Mouse (Mus musculus): Measurements from ENCODE around the gene Nynrin. TPM values are rescaled to one million over a fixed set of nuclear protein-coding genes. Genes with fewer than 3 reads are reported as not detected.

The Nynrin gene
- total RNA-seq, 1 experiment, result 7.1 TPM

- no peak overlapping the region for H3K27ac ChIP-seq (ENCODE audit: insufficient read depth, low read depth, low read length, poor library complexity, severe bottlenecking)
- in situ Hi-C loops (cut with MboI; ENCODE audit: low sequenced_read_pairs in 2 of 2, unreplicated experiment in 2 of 2), result no loop called here
- no peak for DNase-seq (ENCODE audit: low read depth, low spot score)
- no peak for TF ChIP-seq HCFC1 (IDR thresholded peaks at IDR 0.05; ENCODE audit: borderline replicate concordance, insufficient read depth, low read length)
- TF ChIP-seq ZNF384 (IDR thresholded peaks at IDR 0.05; ENCODE audit: low read depth, low read length), result no peak
- no peak for TF ChIP-seq MAFK (IDR thresholded peaks at IDR 0.05; ENCODE audit: insufficient read depth, low read depth, low read length)
- peak; percentile 60; the same call in 1 of the 2 replicates for TF ChIP-seq ZC3H11A (IDR thresholded peaks at IDR 0.05; ENCODE audit: borderline replicate concordance, low read depth, low read length)
- TF ChIP-seq CHD2 (IDR thresholded peaks at IDR 0.05; ENCODE audit: low read depth, low read length), result 0 out of 2 replicates have a peak, but pooled peaks have one; percentile 21
- no peaks in the 10 kb centered on the region for H3K9me3 ChIP-seq (ENCODE audit: control insufficient read depth, insufficient read depth, low read depth, low read length)
- H3K4me3 ChIP-seq (ENCODE audit: insufficient read depth in 1 of 2, low read depth in 1 of 2, low read length in 2 of 2, poor library complexity in 1 of 2, severe bottlenecking in 1 of 2), result peak overlapping the region; percentile 33 to 42
- H3K36me3 ChIP-seq (ENCODE audit: control insufficient read depth, insufficient read depth, low read length, poor library complexity, severe bottlenecking), result peaks cover 20% of the 10 kb centered on the region
- H3K9ac ChIP-seq (ENCODE audit: insufficient read depth, low read depth, low read length, poor library complexity, severe bottlenecking), result 0 out of 2 replicates have a peak overlapping the region, but pooled peaks have one; percentile 26
- peaks cover 0 to 15% of the 10 kb centered on the region in 2 experiments; a peak in 3 of 4 replicates for H3K4me1 ChIP-seq (ENCODE audit: control insufficient read depth in 2 of 2, insufficient read depth in 2 of 2, low read length in 2 of 2, poor library complexity in 1 of 2)
Measured at GRCm38 (mm10) chr14:55873714-55874683, 20.2 kb downstream of the Nynrin start.

- Histone ChIP-seq H3K36me3 (ENCODE audit: control insufficient read depth, insufficient read depth, low read length, poor library complexity, severe bottlenecking) (no peaks in the 10 kb centered on the region), H3K9ac (ENCODE audit: insufficient read depth, low read depth, low read length, poor library complexity, severe bottlenecking) (no peak overlapping the region), H3K9me3 (ENCODE audit: control insufficient read depth, insufficient read depth, low read depth, low read length) (no peaks in the 10 kb centered on the region), H3K4me3 (ENCODE audit: insufficient read depth in 1 of 2, low read depth in 1 of 2, low read length in 2 of 2, poor library complexity in 1 of 2, severe bottlenecking in 1 of 2) (no peak overlapping the region), H3K27ac (ENCODE audit: insufficient read depth, low read depth, low read length, poor library complexity, severe bottlenecking) (no peak overlapping the region), H3K4me1 (ENCODE audit: control insufficient read depth in 2 of 2, insufficient read depth in 2 of 2, low read length in 2 of 2, poor library complexity in 1 of 2) (peaks cover 3 to 23% of the 10 kb centered on the region in 2 experiments; a peak in 3 of 4 replicates)
- no peak for DNase-seq (ENCODE audit: low read depth, low spot score)
- in situ Hi-C loops (cut with MboI; ENCODE audit: low sequenced_read_pairs in 2 of 2, unreplicated experiment in 2 of 2), result no loop called here
- TF ChIP-seq CHD2 (IDR thresholded peaks at IDR 0.05; ENCODE audit: low read depth, low read length), result no peak
- no peak for TF ChIP-seq HCFC1 (IDR thresholded peaks at IDR 0.05; ENCODE audit: borderline replicate concordance, insufficient read depth, low read length)
- TF ChIP-seq ZNF384 (IDR thresholded peaks at IDR 0.05; ENCODE audit: low read depth, low read length), result no peak
- TF ChIP-seq MAFK (IDR thresholded peaks at IDR 0.05; ENCODE audit: insufficient read depth, low read depth, low read length), result no peak
- TF ChIP-seq ZC3H11A (IDR thresholded peaks at IDR 0.05; ENCODE audit: borderline replicate concordance, low read depth, low read length), result no peak
Measured at GRCm38 (mm10) chr14:55877469-55878315, 23.9 kb downstream of the Nynrin start.

- Histone ChIP-seq H3K4me1 (ENCODE audit: control insufficient read depth in 2 of 2, insufficient read depth in 2 of 2, low read length in 2 of 2, poor library complexity in 1 of 2) (peaks cover 3 to 21% of the 10 kb centered on the region in 2 experiments; a peak in 3 of 4 replicates), H3K4me3 (ENCODE audit: insufficient read depth in 1 of 2, low read depth in 1 of 2, low read length in 2 of 2, poor library complexity in 1 of 2, severe bottlenecking in 1 of 2) (no peak overlapping the region), H3K27ac (ENCODE audit: insufficient read depth, low read depth, low read length, poor library complexity, severe bottlenecking) (no peak overlapping the region), H3K9ac (ENCODE audit: insufficient read depth, low read depth, low read length, poor library complexity, severe bottlenecking) (no peak overlapping the region), H3K9me3 (ENCODE audit: control insufficient read depth, insufficient read depth, low read depth, low read length) (no peaks in the 10 kb centered on the region), H3K36me3 (ENCODE audit: control insufficient read depth, insufficient read depth, low read length, poor library complexity, severe bottlenecking) (no peaks in the 10 kb centered on the region)
- DNase-seq (ENCODE audit: low read depth, low spot score), result no peak
- no peak for TF ChIP-seq HCFC1 (IDR thresholded peaks at IDR 0.05; ENCODE audit: borderline replicate concordance, insufficient read depth, low read length)
- 0 out of 2 replicates have a peak, but pooled peaks have one; percentile 37 for TF ChIP-seq ZNF384 (IDR thresholded peaks at IDR 0.05; ENCODE audit: low read depth, low read length)
- TF ChIP-seq ZC3H11A (IDR thresholded peaks at IDR 0.05; ENCODE audit: borderline replicate concordance, low read depth, low read length), result no peak
- TF ChIP-seq MAFK (IDR thresholded peaks at IDR 0.05; ENCODE audit: insufficient read depth, low read depth, low read length), result no peak
- no peak for TF ChIP-seq CHD2 (IDR thresholded peaks at IDR 0.05; ENCODE audit: low read depth, low read length)
- in situ Hi-C loops (cut with MboI; ENCODE audit: low sequenced_read_pairs in 2 of 2, unreplicated experiment in 2 of 2), result no loop called here
Measured at GRCm38 (mm10) chr14:55878316-55878940, 24.6 kb downstream of the Nynrin start.

GRCm38 (mm10) chr14:55879623-55880022, 25.8 kb downstream of the Nynrin start:
- H3K27ac ChIP-seq (ENCODE audit: insufficient read depth, low read depth, low read length, poor library complexity, severe bottlenecking), result no peak overlapping the region
- DNase-seq (ENCODE audit: low read depth, low spot score), result no peak
- H3K4me1 ChIP-seq (ENCODE audit: control insufficient read depth in 2 of 2, insufficient read depth in 2 of 2, low read length in 2 of 2, poor library complexity in 1 of 2), result peaks cover 3 to 25% of the 10 kb centered on the region in 2 experiments; a peak in 2 of 4 replicates
- no peak overlapping the region for H3K9ac ChIP-seq (ENCODE audit: insufficient read depth, low read depth, low read length, poor library complexity, severe bottlenecking)
- in situ Hi-C loops (cut with MboI; ENCODE audit: low sequenced_read_pairs in 2 of 2, unreplicated experiment in 2 of 2), result no loop called here
- H3K4me3 ChIP-seq (ENCODE audit: insufficient read depth in 1 of 2, low read depth in 1 of 2, low read length in 2 of 2, poor library complexity in 1 of 2, severe bottlenecking in 1 of 2), result no peak overlapping the region
- H3K9me3 ChIP-seq (ENCODE audit: control insufficient read depth, insufficient read depth, low read depth, low read length), result no peaks in the 10 kb centered on the region
- no peak for TF ChIP-seq ZNF384 (IDR thresholded peaks at IDR 0.05; ENCODE audit: low read depth, low read length)
- TF ChIP-seq HCFC1 (IDR thresholded peaks at IDR 0.05; ENCODE audit: borderline replicate concordance, insufficient read depth, low read length), result peak; percentile 22; the same call in 1 of the 2 replicates
- TF ChIP-seq MAFK (IDR thresholded peaks at IDR 0.05; ENCODE audit: insufficient read depth, low read depth, low read length), result no peak
- no peak for TF ChIP-seq CHD2 (IDR thresholded peaks at IDR 0.05; ENCODE audit: low read depth, low read length)
- H3K36me3 ChIP-seq (ENCODE audit: control insufficient read depth, insufficient read depth, low read length, poor library complexity, severe bottlenecking), result no peaks in the 10 kb centered on the region

All from ES-E14 (cell line).